27 mouse cellular contexts compared by ENCODE assay signal in the genomic region with DNA sequence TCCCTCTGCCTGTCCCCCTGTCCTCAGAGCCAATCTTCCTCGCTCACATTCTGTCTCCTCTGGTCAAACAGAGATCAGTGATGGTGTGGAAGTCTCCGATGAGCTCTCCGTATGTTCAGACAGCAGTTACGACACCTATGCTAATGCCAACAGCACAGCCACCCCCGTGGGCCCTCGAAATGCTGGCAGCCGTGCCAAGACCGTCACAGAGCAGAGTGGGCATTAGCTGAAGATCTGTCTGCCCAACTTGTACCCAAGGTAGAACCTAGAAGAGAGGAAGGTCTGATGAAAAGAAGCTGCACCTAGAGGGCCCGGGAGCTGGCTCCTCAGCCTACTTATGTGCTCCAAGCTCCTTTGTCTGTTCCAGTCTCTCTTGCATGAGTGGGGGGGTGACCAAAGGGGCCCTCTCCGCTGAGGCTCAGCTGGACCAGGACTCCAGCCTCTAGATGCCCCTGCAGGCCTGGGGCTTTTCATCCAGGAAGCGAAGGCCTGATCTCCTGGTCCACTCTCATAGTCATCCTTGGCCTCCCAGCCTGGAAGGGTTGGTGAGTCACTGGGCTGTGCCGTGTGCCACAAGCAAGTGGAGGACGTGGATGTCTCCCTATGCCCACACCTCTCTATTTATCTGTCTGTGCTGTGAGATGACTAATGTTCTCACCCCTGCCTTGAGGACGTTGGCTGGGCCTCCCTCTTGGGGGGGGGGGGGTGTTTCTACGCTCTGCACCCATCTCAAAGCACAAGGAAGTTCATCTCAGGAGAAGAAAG. TPM values are rescaled to one million over a fixed set of nuclear protein-coding genes. Genes with fewer than 3 reads are reported as not detected.
DNase-seq lines count a peak whose midpoint lies in the region; TF ChIP-seq lines count a peak whose summit lies in the region.
"Had no signal": no experiment of that assay in that cellular context is flagged by ENCODE, and none has a peak within 500 bp of the region (broad histone marks: within the 10 kb centered on the region; RNA-seq: fewer than 3 reads in every experiment).

No protein-coding gene starts in this region.

- TF ChIP-seq CTCF in layer of hippocampus, adult 2 months (conservative IDR thresholded peaks at IDR 0.05): no peak
- no peak for TF ChIP-seq CTCF in cortical plate, adult 2 months (IDR thresholded peaks at IDR 0.05; ENCODE audit: extremely low read depth, insufficient read depth, low read length)

- H3K27ac ChIP-seq in layer of hippocampus, adult 2 months: peak overlapping the region; percentile 58; the same call in 1 of the 2 replicates
- peak overlapping the region; percentile 71 for H3K27ac ChIP-seq in cortical plate, adult 2 months (ENCODE audit: insufficient read depth, low read length)
- H3K27ac ChIP-seq: forebrain, embryonic 13.5 days; heart, embryonic 15.5 days; hindbrain, embryonic 14.5 days; limb, embryonic 15.5 days; liver, embryonic 15.5 days; lung, embryonic 15.5 days; midbrain, embryonic 15.5 days; neural tube, embryonic 12.5 days had no signal

- TF ChIP-seq POLR2A in cortical plate, adult 2 months (IDR thresholded peaks at IDR 0.05; ENCODE audit: extremely low read depth, insufficient read depth, low read length): no peak

- DNase-seq in adrenal gland, adult 2 months: peak; percentile 49
- no peak for DNase-seq in adrenal gland, postnatal 4 days (ENCODE audit: low spot score in 2 of 2)
- no peak for DNase-seq in layer of hippocampus, adult 2 months (ENCODE audit: low spot score in 2 of 2)
- DNase-seq in layer of hippocampus, postnatal 25 days (ENCODE audit: extremely low spot score in 1 of 2, low spot score in 1 of 2): no peak
- DNase-seq in right cerebral cortex, adult 18-20 months: peak; percentile 61
- no peak for DNase-seq in right cerebral cortex, postnatal 10 days (ENCODE audit: low spot score in 2 of 2)
- DNase-seq in spleen, adult 12 weeks (ENCODE audit: low spot score): no peak
- DNase-seq: cerebellum, adult 18-20 months; cerebellum, postnatal 14 days; heart, postnatal 36 days; kidney, adult 8-10 months; kidney, postnatal 25 days; lung, postnatal 36 days; retina, postnatal 1 day had no signal

- H3K4me3 ChIP-seq in layer of hippocampus, adult 2 months: no peak overlapping the region
- H3K4me3 ChIP-seq in cortical plate, adult 2 months (ENCODE audit: insufficient read depth, low read length): no peak overlapping the region
- H3K4me3 ChIP-seq: forebrain, embryonic 13.5 days; heart, embryonic 15.5 days; limb, embryonic 15.5 days; liver, embryonic 15.5 days; lung, embryonic 15.5 days; midbrain, embryonic 15.5 days; neural tube, embryonic 12.5 days had no signal

- peaks cover 10% of the 10 kb centered on the region; the same call in 1 of the 2 replicates for H3K4me1 ChIP-seq in cortical plate, adult 2 months (ENCODE audit: control insufficient read depth, insufficient read depth, low read length)
- H3K4me1 ChIP-seq: heart, embryonic 15.5 days; limb, embryonic 15.5 days; liver, embryonic 15.5 days had no signal

RNA-seq across cellular contexts. Expression of a gene that starts 5.7 kb away (rescaled TPM):
- under 1 TPM in 1 of 2 experiments, not detected in 1; 0.59 TPM for total RNA-seq in adrenal gland, adult 2 months (2021)
- polyA plus RNA-seq in adrenal gland, adult 2 months (2012; rRNA removed): 1.3 TPM in 2 replicates
- 1 to 10 TPM; 2.1 to 3.6 TPM for total RNA-seq in adrenal gland, postnatal 4 days (2021)
- 1 to 10 TPM; 2.0 to 2.8 TPM for total RNA-seq in layer of hippocampus, adult 2 months (2021)
- total RNA-seq in layer of hippocampus, postnatal 25 days (2021): 1 to 10 TPM; 2.2 to 3.5 TPM
- polyA plus RNA-seq in cortical plate, adult 2 months (2012; rRNA removed): 2.2 and 3.5 TPM in 2 replicates
- total RNA-seq: CH12.LX; G1E; gastrocnemius, adult 8-10 months; heart, postnatal 36 days had no signal
- polyA plus RNA-seq: activated CD4-positive, CD25-positive, alpha-beta regulatory T cell, adult 4 months; G1E had no signal

RNA-seq across cellular contexts. Expression of a gene that starts 23.5 kb away (rescaled TPM):
- 100 to 1,000 TPM; 414 to 589 TPM for total RNA-seq in adrenal gland, adult 2 months (2021)
- polyA plus RNA-seq in adrenal gland, adult 2 months (2012; rRNA removed): 80.7 and 95.4 TPM in 2 replicates
- total RNA-seq in adrenal gland, postnatal 4 days (2021): 100 to 1,000 TPM; 720 TPM
- total RNA-seq in layer of hippocampus, adult 2 months (2021): 100 to 1,000 TPM; 278 to 289 TPM
- 100 to 1,000 TPM; 250 to 278 TPM for total RNA-seq in layer of hippocampus, postnatal 25 days (2021)
- 530 and 542 TPM in 2 replicates for polyA plus RNA-seq in cortical plate, adult 2 months (2012; rRNA removed)

Comparison
In these comparisons a context has a peak if more than half of its experiments do, and no peak if none do; other contexts are left out.
1. DNase-seq: peak in adrenal gland, adult 2 months (single experiment) and right cerebral cortex, adult 18-20 months (single experiment); none in adrenal gland, postnatal 4 days (0 of 2), layer of hippocampus, adult 2 months (0 of 2), layer of hippocampus, postnatal 25 days (0 of 2), right cerebral cortex, postnatal 10 days (0 of 2) and spleen, adult 12 weeks (single experiment).